8 mouse cellular contexts compared by ENCODE assay signal in the genomic region with DNA sequence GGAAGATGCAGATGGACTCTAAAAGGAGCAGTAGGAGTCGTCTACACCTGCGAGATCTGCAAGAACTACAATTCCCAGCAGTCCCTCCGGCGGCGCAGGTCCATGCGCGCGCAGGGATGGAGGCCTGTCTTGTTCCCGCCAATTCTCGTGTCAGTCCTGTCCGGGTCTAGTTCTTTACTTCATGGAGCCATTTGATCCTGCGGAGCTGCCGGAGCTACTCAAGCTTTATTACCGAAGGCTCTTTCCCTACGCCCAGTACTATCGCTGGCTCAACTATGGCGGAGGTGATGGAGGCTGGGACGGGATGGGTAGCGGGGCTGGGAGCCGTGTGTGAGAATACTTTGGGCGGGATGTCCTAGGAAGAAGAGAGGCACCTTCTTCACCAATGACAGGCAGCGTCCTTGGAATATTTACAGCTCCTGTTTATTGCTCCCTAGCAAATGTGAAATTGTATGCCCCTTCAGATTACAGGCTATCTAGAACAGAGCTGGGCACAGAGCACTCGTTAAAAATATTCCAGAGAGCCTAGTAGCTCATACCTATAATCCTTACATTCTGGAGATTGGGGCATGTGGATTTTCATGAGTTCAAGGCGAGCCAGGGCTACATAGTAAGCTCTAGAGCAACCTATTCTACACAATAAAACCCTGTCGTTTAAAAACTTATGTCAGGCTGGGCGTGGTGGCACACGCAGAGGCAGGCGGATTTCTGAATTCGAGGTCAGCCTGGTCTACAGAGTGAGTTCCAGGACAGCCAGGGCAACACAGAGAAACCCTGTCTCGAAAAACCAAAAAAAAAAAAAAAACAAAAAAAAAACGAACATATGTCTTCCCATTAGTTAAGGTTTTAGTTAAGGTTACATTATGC. TPM values are rescaled to one million over a fixed set of nuclear protein-coding genes. Genes with fewer than 3 reads are reported as not detected.
DNase-seq lines count a peak whose midpoint lies in the region; ATAC-seq lines count a peak whose summit lies in the region.

A gene (plus strand): TSS at position 101 of the 867 bp plus-strand sequence.

- peak within 1 kb of the TSS; percentile 94 for H3K4me3 ChIP-seq in brown adipose tissue, adult 24 weeks (ENCODE audit: insufficient read depth, low read depth, low read length)
- H3K4me3 ChIP-seq in heart, embryonic 14.5 days (ENCODE audit: control insufficient read depth in 1 of 2, insufficient read depth in 1 of 2, low read depth in 1 of 2, low read length in 2 of 2) = peak within 1 kb of the TSS; percentile 49 to 94
- H3K4me3 ChIP-seq in liver, embryonic 15.5 days (replicated peaks) = peak within 1 kb of the TSS; percentile 90
- H3K4me3 ChIP-seq in neural tube, embryonic 11.5 days (ENCODE audit: low read depth, low read length) = peak within 1 kb of the TSS; percentile 44
- peak within 1 kb of the TSS; percentile 67 for H3K4me3 ChIP-seq in stomach, embryonic 16.5 days (replicated peaks; ENCODE audit: low read length)

- H3K4me2 ChIP-seq in heart, embryonic 14.5 days (ENCODE audit: low read length) = peak within 1 kb of the TSS; percentile 84
- H3K4me2 ChIP-seq in liver, embryonic 15.5 days = peak within 1 kb of the TSS; percentile 78
- H3K4me2 ChIP-seq in neural tube, embryonic 11.5 days (ENCODE audit: low read depth) = peak within 1 kb of the TSS; percentile 43
- peak within 1 kb of the TSS; percentile 58 for H3K4me2 ChIP-seq in stomach, embryonic 16.5 days (ENCODE audit: low read depth, low read length)

- ATAC-seq in erythroid progenitor cell, adult 5-6 weeks (replicated peaks; ENCODE audit: low FRiP score, poor library complexity, severe bottlenecking) = peak; percentile 99
- peak; percentile 82; the same call in 1 of the 2 replicates for ATAC-seq in heart, embryonic 14.5 days (ENCODE audit: insufficient number of reproducible peaks, insufficient read depth, low FRiP score, low read depth)
- peak; percentile 93 for ATAC-seq in liver, embryonic 15.5 days (ENCODE audit: insufficient read depth)
- ATAC-seq in neural tube, embryonic 11.5 days (ENCODE audit: insufficient read depth, low FRiP score, low TSS enrichment) = peak; percentile 84
- ATAC-seq in stomach, embryonic 16.5 days (ENCODE audit: insufficient read depth, low FRiP score) = peak; percentile 94

- H3K4me1 ChIP-seq in brown adipose tissue, adult 24 weeks (ENCODE audit: control insufficient read depth, insufficient read depth, insufficient read length, low read length) = no peaks in the 10 kb centered on the region
- H3K4me1 ChIP-seq in heart, embryonic 14.5 days (ENCODE audit: control insufficient read depth in 2 of 2, insufficient read depth in 2 of 2, low read length in 2 of 2) = no peaks in the 10 kb centered on the region
- H3K4me1 ChIP-seq in liver, embryonic 15.5 days (replicated peaks) = peaks cover 15% of the 10 kb centered on the region
- H3K4me1 ChIP-seq in neural tube, embryonic 11.5 days (ENCODE audit: control insufficient read depth, insufficient read depth, low read length) = no peaks in the 10 kb centered on the region
- no peaks in the 10 kb centered on the region for H3K4me1 ChIP-seq in stomach, embryonic 16.5 days (ENCODE audit: control insufficient read depth, insufficient read depth, low read length)

- H3K9ac ChIP-seq in heart, embryonic 14.5 days (ENCODE audit: low read length) = peak within 1 kb of the TSS; percentile 67
- H3K9ac ChIP-seq in liver, embryonic 15.5 days = peak within 1 kb of the TSS; percentile 77
- H3K9ac ChIP-seq in neural tube, embryonic 11.5 days (ENCODE audit: low read length) = peak within 1 kb of the TSS; percentile 55
- H3K9ac ChIP-seq in stomach, embryonic 16.5 days (ENCODE audit: low read length) = peak within 1 kb of the TSS; percentile 78

- peaks cover 14% of the 10 kb centered on the region for H3K36me3 ChIP-seq in heart, embryonic 14.5 days (ENCODE audit: control insufficient read depth, insufficient read depth, low read length)
- H3K36me3 ChIP-seq in liver, embryonic 15.5 days (replicated peaks) = peaks cover 25% of the 10 kb centered on the region
- no peaks in the 10 kb centered on the region for H3K36me3 ChIP-seq in neural tube, embryonic 11.5 days (ENCODE audit: control insufficient read depth, insufficient read depth, low read length)
- H3K36me3 ChIP-seq in stomach, embryonic 16.5 days (ENCODE audit: control insufficient read depth, insufficient read depth, low read length) = no peaks in the 10 kb centered on the region

- H3K27me3 ChIP-seq in heart, embryonic 14.5 days (ENCODE audit: control insufficient read depth, insufficient read depth, low read length) = no peaks in the 10 kb centered on the region
- H3K27me3 ChIP-seq in liver, embryonic 15.5 days = no peaks in the 10 kb centered on the region
- H3K27me3 ChIP-seq in neural tube, embryonic 11.5 days (ENCODE audit: control insufficient read depth, insufficient read depth, low read length) = no peaks in the 10 kb centered on the region
- no peaks in the 10 kb centered on the region for H3K27me3 ChIP-seq in stomach, embryonic 16.5 days (ENCODE audit: control insufficient read depth, insufficient read depth, low read length)

- DNase-seq in CD8-positive naive resting alpha-beta T cell, adult 2 months (ENCODE audit: low read depth in 2 of 2, low spot score in 2 of 2) = peak; percentile 60 to 73
- peak; percentile 89 for DNase-seq in kidney, postnatal 14 days
- DNase-seq in neural tube, embryonic 11.5 days (ENCODE audit: low spot score) = peak; percentile 85

- 7% methylated on average over 31 of the region's 31 CpGs for WGBS in heart, embryonic 14.5 days
- 1% methylated on average over 31 of the region's 31 CpGs for WGBS in liver, embryonic 15.5 days (ENCODE audit: insufficient replicate concordance)
- WGBS in neural tube, embryonic 11.5 days = 6% methylated on average over 31 of the region's 31 CpGs
- 4% methylated on average over 31 of the region's 31 CpGs for WGBS in stomach, embryonic 16.5 days

- H3K9me3 ChIP-seq in heart, embryonic 14.5 days (ENCODE audit: control insufficient read depth, low read length) = no peaks in the 10 kb centered on the region
- H3K9me3 ChIP-seq in liver, embryonic 15.5 days (replicated peaks) = no peaks in the 10 kb centered on the region
- no peaks in the 10 kb centered on the region for H3K9me3 ChIP-seq in neural tube, embryonic 11.5 days (ENCODE audit: control insufficient read depth, low read length)
- H3K9me3 ChIP-seq in stomach, embryonic 16.5 days (replicated peaks; ENCODE audit: control insufficient read depth, low read length) = no peaks in the 10 kb centered on the region

- H3K27ac ChIP-seq in brown adipose tissue, adult 24 weeks (replicated peaks; ENCODE audit: low read depth, low read length) = no peak within 1 kb of the TSS
- H3K27ac ChIP-seq in heart, embryonic 14.5 days (replicated peaks in 1 of 2; ENCODE audit: control insufficient read depth in 1 of 2, insufficient read depth in 1 of 2, low read depth in 2 of 2, low read length in 2 of 2) = peak within 1 kb of the TSS; percentile 15 to 80; a peak in 3 of 4 replicates
- peak within 1 kb of the TSS; percentile 78 for H3K27ac ChIP-seq in liver, embryonic 15.5 days (replicated peaks)
- no peak within 1 kb of the TSS for H3K27ac ChIP-seq in neural tube, embryonic 11.5 days (ENCODE audit: low read depth, low read length)
- H3K27ac ChIP-seq in stomach, embryonic 16.5 days (ENCODE audit: low read length) = peak within 1 kb of the TSS; percentile 76

RNA-seq across cellular contexts. Expression of the gene that starts here (rescaled TPM):
- polyA plus RNA-seq in brown adipose tissue, adult 24 weeks (2012; ENCODE audit: insufficient read depth, insufficient read length, missing spikeins) = 3.0 and 4.1 TPM in 2 replicates
- total RNA-seq in erythroid progenitor cell, adult 5-6 weeks (2015; ENCODE audit: low replicate concordance) = 144 and 177 TPM in 2 replicates
- 110 and 170 TPM in 2 replicates for total RNA-seq in erythroid progenitor cell, adult 5-6 weeks (2017; ENCODE audit: low replicate concordance)
- 44.8 and 44.9 TPM in 2 replicates for polyA plus RNA-seq in heart, embryonic 14.5 days (2014; fragmentation: Nextera tagmentation; extraction: Ambion mirVana)
- 66.9 and 69.3 TPM in 2 replicates for polyA plus RNA-seq in liver, embryonic 15.5 days (2015; fragmentation: Nextera tagmentation; extraction: Ambion mirVana)
- polyA plus RNA-seq in neural tube, embryonic 11.5 days (2014; fragmentation: Nextera tagmentation; extraction: Ambion mirVana) = 85.0 and 91.4 TPM in 2 replicates
- 64.6 and 68.4 TPM in 2 replicates for polyA plus RNA-seq in stomach, embryonic 16.5 days (2015; fragmentation: Nextera tagmentation; extraction: Ambion mirVana)

Comparison
In these comparisons a context has a peak if more than half of its experiments do, and no peak if none do; other contexts are left out.
1. H3K27ac ChIP-seq: peak in heart, embryonic 14.5 days (2 of 2), liver, embryonic 15.5 days (single experiment) and stomach, embryonic 16.5 days (single experiment); none in brown adipose tissue, adult 24 weeks (single experiment) and neural tube, embryonic 11.5 days (single experiment).
2. H3K4me3 ChIP-seq: peak in every context shown above with its lines; median percentile 94 in brown adipose tissue, adult 24 weeks; 90 in liver, embryonic 15.5 days; 72 in heart, embryonic 14.5 days; 67 in stomach, embryonic 16.5 days; 44 in neural tube, embryonic 11.5 days.
3. Peak in every context shown above with its lines, with median percentiles within 50 percentile points of each other: DNase-seq, ATAC-seq, H3K4me2 ChIP-seq and H3K9ac ChIP-seq.